Mouse (Mus musculus) embryo, embryonic 11.5 days (tissue): ENCODE measurements around the gene Efnb3.

Source experiments
- DNase-seq: peaks from one replicate; pipeline ENCODE4 v3.0.0-alpha.2; 2012; ENCODE audit warnings: low read depth, low spot score

Gene Efnb3

GRCm38 (mm10) chr11:69584008-69584407 lies 24.0 kb upstream of the Efnb3 start:
- no peak for DNase-seq

- no peak for DNase-seq
These were observed 22.3 kb upstream of the Efnb3 start for GRCm38 (mm10) chr11:69582230-69582805.

GRCm38 (mm10) chr11:69581814-69582213 lies 21.8 kb upstream of the Efnb3 start:
- no peak for DNase-seq

GRCm38 (mm10) chr11:69581147-69581688 lies 21.2 kb upstream of the Efnb3 start:
- peak; percentile 88 for DNase-seq

GRCm38 (mm10) chr11:69580572-69581146 lies 20.7 kb upstream of the Efnb3 start:
- no peak for DNase-seq

GRCm38 (mm10) chr11:69580091-69580514 lies 20.1 kb upstream of the Efnb3 start, which contains the start of the genes Wrap53 and Trp53:
TSS of gene Wrap53 (minus strand) at chr11:69580255.
TSS of gene Trp53 (plus strand) at chr11:69580359.
- peak; percentile 88 for DNase-seq

GRCm38 (mm10) chr11:69579128-69580017 lies 19.4 kb upstream of the Efnb3 start:
- DNase-seq = peak; percentile 97

GRCm38 (mm10) chr11:69578301-69578700 lies 18.3 kb upstream of the Efnb3 start:
- DNase-seq = no peak

GRCm38 (mm10) chr11:69576307-69576706 lies 16.3 kb upstream of the Efnb3 start:
- DNase-seq = no peak

- DNase-seq = no peak
These were observed 15.2 kb upstream of the Efnb3 start for GRCm38 (mm10) chr11:69575220-69575619.

GRCm38 (mm10) chr11:69565131-69565530 lies 5.1 kb upstream of the Efnb3 start:
- no peak for DNase-seq

GRCm38 (mm10) chr11:69564391-69564790 lies 4.4 kb upstream of the Efnb3 start:
- DNase-seq = no peak

- no peak for DNase-seq
These were observed 3.4 kb upstream of the Efnb3 start for GRCm38 (mm10) chr11:69563373-69563772.

GRCm38 (mm10) chr11:69560896-69561854 lies 1.2 kb upstream of the Efnb3 start:
- DNase-seq = no peak

GRCm38 (mm10) chr11:69559183-69559582 lies 822 bp downstream of the Efnb3 start:
- no peak for DNase-seq

GRCm38 (mm10) chr11:69558756-69559155 lies 1.2 kb downstream of the Efnb3 start:
- no peak for DNase-seq

- no peak for DNase-seq
These were observed 2.5 kb downstream of the Efnb3 start for GRCm38 (mm10) chr11:69557381-69557958.

GRCm38 (mm10) chr11:69554539-69555140 lies 5.4 kb downstream of the Efnb3 start:
- DNase-seq = no peak

GRCm38 (mm10) chr11:69553341-69553721 lies 6.7 kb downstream of the Efnb3 start:
- no peak for DNase-seq

GRCm38 (mm10) chr11:69552622-69553340 lies 7.2 kb downstream of the Efnb3 start:
- peak; percentile 52 for DNase-seq
